Mouse (Mus musculus): ENCODE measurements around the gene Rps15.

Rps15 gene

GRCm38 (mm10) chr10:80288657-80289056 lies 3.6 kb upstream of the Rps15 start:
- no peak for DNase-seq (ENCODE audit: low read depth, low spot score)

GRCm38 (mm10) chr10:80293325-80293724 lies 1.1 kb downstream of the Rps15 start:
- DNase-seq (ENCODE audit: low read depth, low spot score): no peak

GRCm38 (mm10) chr10:80294311-80294710 lies 2.1 kb downstream of the Rps15 start:
- no peak for DNase-seq (ENCODE audit: low read depth, low spot score)

- no peak for DNase-seq (ENCODE audit: low read depth, low spot score)
These were observed 2.6 kb downstream of the Rps15 start for GRCm38 (mm10) chr10:80294788-80295303.

GRCm38 (mm10) chr10:80295618-80296425 lies 3.6 kb downstream of the Rps15 start, which contains the start of gene Apc2:
Apc2 (plus strand) TSS chr10:80295977.
- DNase-seq (ENCODE audit: low read depth, low spot score): peak; percentile 63

- DNase-seq (ENCODE audit: low read depth, low spot score): no peak
These were observed 4.6 kb downstream of the Rps15 start for GRCm38 (mm10) chr10:80296824-80297223.

GRCm38 (mm10) chr10:80297526-80298133 lies 5.4 kb downstream of the Rps15 start:
- no peak for DNase-seq (ENCODE audit: low read depth, low spot score)

- DNase-seq (ENCODE audit: low read depth, low spot score): peak; percentile 67
These were observed 6.5 kb downstream of the Rps15 start for GRCm38 (mm10) chr10:80298571-80299281.

- no peak for DNase-seq (ENCODE audit: low read depth, low spot score)
These were observed 7.0 kb downstream of the Rps15 start for GRCm38 (mm10) chr10:80299301-80299700.

- DNase-seq (ENCODE audit: low read depth, low spot score): no peak
These were observed 7.6 kb downstream of the Rps15 start for GRCm38 (mm10) chr10:80299824-80300223.

GRCm38 (mm10) chr10:80300672-80301181 lies 8.5 kb downstream of the Rps15 start:
- no peak for DNase-seq (ENCODE audit: low read depth, low spot score)

- DNase-seq (ENCODE audit: low read depth, low spot score): no peak
These were observed 9.2 kb downstream of the Rps15 start for GRCm38 (mm10) chr10:80301256-80302081.

GRCm38 (mm10) chr10:80302082-80302355 lies 9.8 kb downstream of the Rps15 start:
- no peak for DNase-seq (ENCODE audit: low read depth, low spot score)

- DNase-seq (ENCODE audit: low read depth, low spot score): no peak
These were observed 10.2 kb downstream of the Rps15 start for GRCm38 (mm10) chr10:80302471-80302881.

GRCm38 (mm10) chr10:80304458-80304857 lies 12.2 kb downstream of the Rps15 start:
- DNase-seq (ENCODE audit: low read depth, low spot score): no peak

GRCm38 (mm10) chr10:80304862-80305261 lies 12.6 kb downstream of the Rps15 start:
- DNase-seq (ENCODE audit: low read depth, low spot score): no peak

GRCm38 (mm10) chr10:80311560-80311959 lies 19.3 kb downstream of the Rps15 start:
- DNase-seq (ENCODE audit: low read depth, low spot score): no peak

GRCm38 (mm10) chr10:80312586-80313504 lies 20.6 kb downstream of the Rps15 start:
- no peak for DNase-seq (ENCODE audit: low read depth, low spot score)

GRCm38 (mm10) chr10:80313627-80314201 lies 21.5 kb downstream of the Rps15 start:
- no peak for DNase-seq (ENCODE audit: low read depth, low spot score)

GRCm38 (mm10) chr10:80314494-80315001 lies 22.3 kb downstream of the Rps15 start:
- DNase-seq (ENCODE audit: low read depth, low spot score): no peak

Data from embryo, embryonic 11.5 days (tissue).